Mouse (Mus musculus): ENCODE data around the gene Selp.

- no peak for TF ChIP-seq CTCF (conservative IDR thresholded peaks at IDR 0.05; ENCODE audit: low read length)
- TF ChIP-seq NANOG (IDR thresholded peaks at IDR 0.05; ENCODE audit: borderline replicate concordance, low read length), result no peak
These were observed 63.4 kb downstream of the Selp start for GRCm38 (mm10) chr1:164178429-164178828.
